Mouse (Mus musculus): ENCODE results near the gene Appl2. TPM values are rescaled to one million over a fixed set of nuclear protein-coding genes. Genes with fewer than 3 reads are reported as not detected.

Appl2 gene
- polyA plus RNA-seq, 1 experiment from 2014 or later, result 55.8 TPM

- Histone ChIP-seq H3K27me3 (no peaks in the 10 kb centered on the region), H3K9me3 (no peaks in the 10 kb centered on the region), H3K4me3 (no peak overlapping the region), H3K4me2 (no peak overlapping the region), H3K36me3 (peaks cover 43% of the 10 kb centered on the region), H3K9ac (no peak overlapping the region), H3K4me1 (peaks cover 7% of the 10 kb centered on the region), H3K27ac (no peak overlapping the region)
- WGBS, result 95% methylated on average over 5 of the region's 5 CpGs
- no peak for ATAC-seq (ENCODE audit: insufficient number of reproducible peaks, low FRiP score, low TSS enrichment, low read depth)
Measured at GRCm38 (mm10) chr10:83629878-83630277, 18.7 kb downstream of the Appl2 start.

GRCm38 (mm10) chr10:83629190-83629781, 19.3 kb downstream of the Appl2 start:
- Histone ChIP-seq H3K9me3 (no peaks in the 10 kb centered on the region), H3K9ac (no peak overlapping the region), H3K27ac (no peak overlapping the region), H3K4me1 (peaks cover 7% of the 10 kb centered on the region), H3K4me3 (no peak overlapping the region), H3K27me3 (no peaks in the 10 kb centered on the region), H3K36me3 (peaks cover 47% of the 10 kb centered on the region), H3K4me2 (no peak overlapping the region)
- WGBS, result 78% methylated on average over 12 of the region's 12 CpGs
- no peak for ATAC-seq (ENCODE audit: insufficient number of reproducible peaks, low FRiP score, low TSS enrichment, low read depth)

- Histone ChIP-seq H3K9me3 (no peaks in the 10 kb centered on the region), H3K4me2 (no peak overlapping the region), H3K27ac (no peak overlapping the region), H3K4me3 (no peak overlapping the region), H3K27me3 (no peaks in the 10 kb centered on the region), H3K36me3 (peaks cover 51% of the 10 kb centered on the region), H3K9ac (no peak overlapping the region), H3K4me1 (peaks cover 7% of the 10 kb centered on the region; the same call in 1 of the 2 replicates)
- WGBS, result 81% methylated on average over 4 of the region's 4 CpGs
- no peak for ATAC-seq (ENCODE audit: insufficient number of reproducible peaks, low FRiP score, low TSS enrichment, low read depth)
Measured at GRCm38 (mm10) chr10:83628241-83628640, 20.3 kb downstream of the Appl2 start.

GRCm38 (mm10) chr10:83627113-83627687, 21.3 kb downstream of the Appl2 start:
- no peaks in the 10 kb centered on the region for H3K9me3 ChIP-seq
- H3K27ac ChIP-seq, result no peak overlapping the region
- no peaks in the 10 kb centered on the region for H3K27me3 ChIP-seq
- H3K36me3 ChIP-seq, result peaks cover 54% of the 10 kb centered on the region
- ATAC-seq (ENCODE audit: insufficient number of reproducible peaks, low FRiP score, low TSS enrichment, low read depth), result no peak
- no peak overlapping the region for H3K4me3 ChIP-seq
- H3K9ac ChIP-seq, result no peak overlapping the region
- WGBS, result 72% methylated on average over 9 of the region's 9 CpGs
- no peak overlapping the region for H3K4me2 ChIP-seq
- no peaks in the 10 kb centered on the region for H3K4me1 ChIP-seq

GRCm38 (mm10) chr10:83624841-83625240, 23.7 kb downstream of the Appl2 start:
- no peak overlapping the region for H3K4me3 ChIP-seq
- WGBS, result 83% methylated on average over 12 of the region's 12 CpGs
- no peak overlapping the region for H3K4me2 ChIP-seq
- H3K9me3 ChIP-seq, result no peaks in the 10 kb centered on the region
- no peak overlapping the region for H3K9ac ChIP-seq
- no peaks in the 10 kb centered on the region for H3K27me3 ChIP-seq
- H3K4me1 ChIP-seq, result peaks cover 6% of the 10 kb centered on the region; the same call in 1 of the 2 replicates
- no peak overlapping the region for H3K27ac ChIP-seq
- no peak for ATAC-seq (ENCODE audit: insufficient number of reproducible peaks, low FRiP score, low TSS enrichment, low read depth)
- H3K36me3 ChIP-seq, result peaks cover 67% of the 10 kb centered on the region

GRCm38 (mm10) chr10:83624065-83624464, 24.5 kb downstream of the Appl2 start:
- H3K27me3 ChIP-seq, result no peaks in the 10 kb centered on the region
- H3K27ac ChIP-seq, result no peak overlapping the region
- ATAC-seq (ENCODE audit: insufficient number of reproducible peaks, low FRiP score, low TSS enrichment, low read depth), result no peak
- peaks cover 65% of the 10 kb centered on the region for H3K36me3 ChIP-seq
- WGBS, result 80% methylated on average over 8 of the region's 8 CpGs
- peaks cover 7% of the 10 kb centered on the region; the same call in 1 of the 2 replicates for H3K4me1 ChIP-seq
- no peak overlapping the region for H3K4me3 ChIP-seq
- no peaks in the 10 kb centered on the region for H3K9me3 ChIP-seq
- H3K9ac ChIP-seq, result no peak overlapping the region
- H3K4me2 ChIP-seq, result no peak overlapping the region

GRCm38 (mm10) chr10:83620350-83621055, 28.0 kb downstream of the Appl2 start:
- 81% methylated on average over 24 of the region's 24 CpGs for WGBS

GRCm38 (mm10) chr10:83618819-83619440, 29.6 kb downstream of the Appl2 start:
- H3K4me1 ChIP-seq, result peaks cover 11% of the 10 kb centered on the region; the same call in 1 of the 2 replicates
- H3K4me3 ChIP-seq, result no peak overlapping the region
- peak; percentile 22; the same call in 1 of the 2 replicates for ATAC-seq (ENCODE audit: insufficient number of reproducible peaks, low FRiP score, low TSS enrichment, low read depth)
- no peaks in the 10 kb centered on the region for H3K27me3 ChIP-seq
- no peaks in the 10 kb centered on the region for H3K9me3 ChIP-seq
- peaks cover 41% of the 10 kb centered on the region for H3K36me3 ChIP-seq
- no peak overlapping the region for H3K4me2 ChIP-seq
- WGBS, result 70% methylated on average over 12 of the region's 12 CpGs
- 0 out of 2 replicates have a peak overlapping the region, but pooled peaks have one; percentile 27 for H3K27ac ChIP-seq
- H3K9ac ChIP-seq, result no peak overlapping the region

More at GRCm38 (mm10) chr10:83620350-83621055, 28.0 kb downstream of the Appl2 start:
- H3K27me3 ChIP-seq, result no peaks in the 10 kb centered on the region
- H3K27ac ChIP-seq, result peak overlapping the region; percentile 43; the same call in 1 of the 2 replicates
- H3K4me1 ChIP-seq, result peaks cover 11% of the 10 kb centered on the region; the same call in 1 of the 2 replicates
- H3K4me3 ChIP-seq, result no peak overlapping the region
- no peak overlapping the region for H3K9ac ChIP-seq
- no peak for ATAC-seq (ENCODE audit: insufficient number of reproducible peaks, low FRiP score, low TSS enrichment, low read depth)
- H3K36me3 ChIP-seq, result peaks cover 48% of the 10 kb centered on the region
- no peak overlapping the region for H3K4me2 ChIP-seq
- H3K9me3 ChIP-seq, result no peaks in the 10 kb centered on the region

- no peak for ATAC-seq (ENCODE audit: insufficient number of reproducible peaks, low FRiP score, low TSS enrichment, low read depth)
- H3K4me1 ChIP-seq, result peaks cover 11% of the 10 kb centered on the region; the same call in 1 of the 2 replicates
- H3K27me3 ChIP-seq, result no peaks in the 10 kb centered on the region
- H3K4me2 ChIP-seq, result no peak overlapping the region
- 63% methylated on average over 10 of the region's 10 CpGs for WGBS
- no peak overlapping the region for H3K9ac ChIP-seq
- no peak overlapping the region for H3K27ac ChIP-seq
- no peaks in the 10 kb centered on the region for H3K9me3 ChIP-seq
- no peak overlapping the region for H3K4me3 ChIP-seq
- peaks cover 52% of the 10 kb centered on the region for H3K36me3 ChIP-seq
Measured at GRCm38 (mm10) chr10:83617366-83617765, 31.2 kb downstream of the Appl2 start.

- no peak overlapping the region for H3K9ac ChIP-seq
- H3K27ac ChIP-seq, result no peak overlapping the region
- H3K4me1 ChIP-seq, result no peaks in the 10 kb centered on the region
- peaks cover 62% of the 10 kb centered on the region for H3K36me3 ChIP-seq
- H3K9me3 ChIP-seq, result no peaks in the 10 kb centered on the region
- no peak overlapping the region for H3K4me2 ChIP-seq
- no peak overlapping the region for H3K4me3 ChIP-seq
- no peak for ATAC-seq (ENCODE audit: insufficient number of reproducible peaks, low FRiP score, low TSS enrichment, low read depth)
- no peaks in the 10 kb centered on the region for H3K27me3 ChIP-seq
- 90% methylated on average over 14 of the region's 14 CpGs for WGBS
Measured at GRCm38 (mm10) chr10:83612648-83613215, 35.8 kb downstream of the Appl2 start.

- H3K27ac ChIP-seq, result no peak overlapping the region
- no peak overlapping the region for H3K9ac ChIP-seq
- ATAC-seq (ENCODE audit: insufficient number of reproducible peaks, low FRiP score, low TSS enrichment, low read depth), result no peak
- H3K36me3 ChIP-seq, result peaks cover 65% of the 10 kb centered on the region
- H3K27me3 ChIP-seq, result no peaks in the 10 kb centered on the region
- no peak overlapping the region for H3K4me3 ChIP-seq
- H3K4me2 ChIP-seq, result no peak overlapping the region
- no peaks in the 10 kb centered on the region for H3K4me1 ChIP-seq
- 96% methylated on average over 5 of the region's 5 CpGs for WGBS
- H3K9me3 ChIP-seq, result no peaks in the 10 kb centered on the region
Measured at GRCm38 (mm10) chr10:83611863-83612262, 36.7 kb downstream of the Appl2 start.
